Mouse (Mus musculus): ENCODE measurements around the gene 5031439G07Rik. TPM values are rescaled to one million over a fixed set of nuclear protein-coding genes. Genes with fewer than 3 reads are reported as not detected.
"Not testable (repeated sequence)": the region's sequence is repeated elsewhere in the genome, so short reads cannot be mapped to it uniquely, and the experiment has no call there.

The 5031439G07Rik gene
- polyA plus RNA-seq, 1 experiment from 2014 or later = 12.6 TPM

- Histone ChIP-seq H3K36me3 (peaks cover 60% of the 10 kb centered on the region), H3K4me1 (replicated peaks) (no peaks in the 10 kb centered on the region), H3K27ac (no peak overlapping the region), H3K4me3 (replicated peaks) (no peak overlapping the region), H3K27me3 (replicated peaks) (no peaks in the 10 kb centered on the region), H3K9ac (no peak overlapping the region), H3K9me3 (no peaks in the 10 kb centered on the region), H3K4me2 (replicated peaks) (no peak overlapping the region)
- WGBS = 53% methylated on average over 5 of the region's 5 CpGs
- ATAC-seq = no peak
These were observed 56.0 kb downstream of the 5031439G07Rik start for GRCm38 (mm10) chr15:84932351-84932750.

- Histone ChIP-seq H3K4me1 (replicated peaks) (peaks cover 10% of the 10 kb centered on the region), H3K36me3 (peaks cover 19% of the 10 kb centered on the region), H3K4me3 (replicated peaks) (no peak overlapping the region), H3K9me3 (no peaks in the 10 kb centered on the region), H3K27ac (no peak overlapping the region), H3K27me3 (replicated peaks) (no peaks in the 10 kb centered on the region), H3K4me2 (replicated peaks) (peak overlapping the region; percentile 17; the same call in 1 of the 2 replicates), H3K9ac (no peak overlapping the region)
- WGBS = 70% methylated on average over 1 of the region's 1 CpGs
- ATAC-seq = no peak
These were observed 62.8 kb downstream of the 5031439G07Rik start for GRCm38 (mm10) chr15:84925495-84926018.

- no peak overlapping the region for H3K27ac ChIP-seq
- 11% methylated on average over 9 of the region's 9 CpGs for WGBS
These were observed 63.5 kb downstream of the 5031439G07Rik start for GRCm38 (mm10) chr15:84924781-84925315.

DNA sequence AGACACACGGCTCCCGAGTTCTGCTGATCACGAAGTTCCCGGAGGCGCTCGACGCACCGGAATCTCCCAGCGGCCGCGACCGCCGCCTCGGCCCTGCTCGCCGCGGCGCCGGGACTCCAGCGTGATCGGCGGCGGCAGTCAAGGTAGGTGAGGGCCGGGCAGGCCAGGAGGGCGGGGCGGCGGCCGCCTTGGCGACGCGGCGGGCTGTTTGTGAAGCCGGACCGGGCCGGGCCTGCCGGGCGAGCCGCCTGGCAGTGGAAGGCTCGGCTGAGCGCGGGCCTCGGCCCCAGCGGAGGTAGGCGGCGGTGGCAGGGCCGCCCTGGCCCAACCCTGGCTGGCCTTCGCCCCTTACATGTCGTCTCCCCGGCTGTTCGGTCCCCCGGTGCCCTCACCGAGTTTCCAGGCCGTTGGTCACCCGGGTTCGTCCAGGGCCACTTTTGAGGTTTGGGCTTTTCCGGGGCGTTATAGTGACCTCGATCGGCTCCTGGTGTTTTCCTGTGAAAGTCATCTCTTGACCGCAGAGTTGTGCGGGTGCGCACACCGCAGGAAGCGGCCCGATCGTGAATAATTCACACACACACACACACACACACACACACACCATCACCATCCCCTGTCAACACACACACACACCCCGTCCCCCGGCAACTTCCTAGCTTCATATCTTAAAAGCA is 64.7 kb downstream of the 5031439G07Rik start:
- Histone ChIP-seq H3K27ac (peak overlapping the region; percentile 97), H3K36me3 (peaks cover 8% of the 10 kb centered on the region), H3K9me3 (no peaks in the 10 kb centered on the region), H3K4me3 (replicated peaks) (peak overlapping the region; percentile 100), H3K9ac (peak overlapping the region; percentile 99), H3K4me1 (replicated peaks) (peaks cover 10% of the 10 kb centered on the region), H3K27me3 (replicated peaks) (no peaks in the 10 kb centered on the region), H3K4me2 (replicated peaks) (peak overlapping the region; percentile 68)
- peak; percentile 83 for ATAC-seq
- under 1% methylated on average over 62 of the region's 68 CpGs for WGBS

More at GRCm38 (mm10) chr15:84924781-84925315, 63.5 kb downstream of the 5031439G07Rik start:
- no peak for ATAC-seq
- Histone ChIP-seq H3K9ac (no peak overlapping the region), H3K9me3 (no peaks in the 10 kb centered on the region), H3K4me3 (replicated peaks) (peak overlapping the region; percentile 100), H3K27me3 (replicated peaks) (no peaks in the 10 kb centered on the region), H3K4me2 (replicated peaks) (peak overlapping the region; percentile 68), H3K4me1 (replicated peaks) (peaks cover 10% of the 10 kb centered on the region), H3K36me3 (peaks cover 16% of the 10 kb centered on the region)

DNA sequence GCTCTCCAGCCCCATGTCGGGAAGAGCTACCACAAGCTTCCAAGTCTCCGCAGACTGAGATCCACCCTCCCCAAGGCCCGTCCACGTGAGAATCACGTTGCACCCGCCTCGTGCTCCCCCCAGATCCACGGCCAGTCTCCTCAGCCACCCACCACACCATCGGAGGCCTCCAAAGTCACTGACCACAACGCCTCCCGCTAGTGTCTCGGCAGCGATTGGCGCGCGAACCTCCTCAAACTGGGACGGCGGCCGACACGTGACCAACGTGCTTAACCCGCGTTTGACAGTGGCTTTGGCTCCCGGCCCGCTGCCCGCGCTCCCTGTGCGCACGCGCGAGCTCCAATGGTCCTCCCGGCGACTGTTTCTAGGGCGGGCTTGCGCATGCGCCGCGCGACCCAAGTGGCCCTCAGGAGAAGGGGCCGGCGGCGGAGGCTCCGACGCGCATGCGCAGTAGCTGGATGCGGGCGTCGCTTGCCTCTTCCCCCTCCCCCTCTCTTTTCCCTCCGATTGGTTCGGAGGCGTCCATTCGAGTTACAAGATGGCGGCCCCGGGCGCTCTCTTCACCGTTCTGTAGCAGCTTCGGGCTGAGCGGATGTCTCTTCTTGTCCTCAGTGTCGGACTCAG is 65.4 kb downstream of the 5031439G07Rik start, which contains the start of gene Nup50:
Nup50 (plus strand) TSS at position 528 of the 624 bp plus-strand sequence.
- under 1% methylated on average over 60 of the region's 60 CpGs for whole genome bisulfite sequencing
- peak; percentile 96 for ATAC-seq

GRCm38 (mm10) chr15:84919938-84920337 is 68.4 kb downstream of the 5031439G07Rik start, which contains the start of gene Gm29666:
Gene Gm29666, minus strand, starts transcription at chr15:84920038.
- no peak within 1 kb of the TSS for H3K4me3 ChIP-seq (replicated peaks)
- no peaks in the 10 kb centered on the region for H3K9me3 ChIP-seq
- no peak within 1 kb of the TSS for H3K27ac ChIP-seq

More for the DNA sequence above, 65.4 kb downstream of the 5031439G07Rik start, which contains the start of gene Nup50:
- no peaks in the 10 kb centered on the region for H3K9me3 ChIP-seq
- H3K4me2 ChIP-seq (replicated peaks) = peak within 1 kb of the TSS; percentile 76
- H3K36me3 ChIP-seq = peaks cover 8% of the 10 kb centered on the region
- H3K4me1 ChIP-seq (replicated peaks) = peaks cover 10% of the 10 kb centered on the region
- H3K9ac ChIP-seq = peak within 1 kb of the TSS; percentile 99
- H3K27ac ChIP-seq = peak within 1 kb of the TSS; percentile 97
- H3K27me3 ChIP-seq (replicated peaks) = no peaks in the 10 kb centered on the region
- peak within 1 kb of the TSS; percentile 100 for H3K4me3 ChIP-seq (replicated peaks)

GRCm38 (mm10) chr15:84913201-84913600 is 75.2 kb downstream of the 5031439G07Rik start:
- no peak overlapping the region for H3K27ac ChIP-seq
- no peaks in the 10 kb centered on the region for H3K9me3 ChIP-seq
- H3K9ac ChIP-seq = no peak overlapping the region
- no peak for ATAC-seq
- no peak overlapping the region for H3K4me2 ChIP-seq (replicated peaks)
- 88% methylated on average over 3 of the region's 3 CpGs for WGBS
- H3K27me3 ChIP-seq (replicated peaks) = no peaks in the 10 kb centered on the region
- no peak overlapping the region for H3K4me3 ChIP-seq (replicated peaks)
- no peaks in the 10 kb centered on the region for H3K4me1 ChIP-seq (replicated peaks)
- no peaks in the 10 kb centered on the region for H3K36me3 ChIP-seq

More at GRCm38 (mm10) chr15:84919938-84920337, 68.4 kb downstream of the 5031439G07Rik start, which contains the start of gene Gm29666:
- Histone ChIP-seq H3K9ac (no peak within 1 kb of the TSS), H3K36me3 (no peaks in the 10 kb centered on the region), H3K4me2 (replicated peaks) (no peak within 1 kb of the TSS), H3K27me3 (replicated peaks) (no peaks in the 10 kb centered on the region), H3K4me1 (replicated peaks) (peaks cover 5% of the 10 kb centered on the region; the same call in 1 of the 2 replicates)
- WGBS = 97% methylated on average over 3 of the region's 3 CpGs
- no peak for ATAC-seq

GRCm38 (mm10) chr15:84903843-84904385 is 84.4 kb downstream of the 5031439G07Rik start:
- no peak for ATAC-seq
- WGBS = 85% methylated on average over 7 of the region's 7 CpGs
- H3K9ac ChIP-seq = no peak overlapping the region
- H3K9me3 ChIP-seq = no peaks in the 10 kb centered on the region
- H3K4me1 ChIP-seq (replicated peaks) = no peaks in the 10 kb centered on the region
- 0 out of 2 replicates have a peak, but pooled peaks cover 3% of the 10 kb centered on the region for H3K27me3 ChIP-seq (replicated peaks)
- H3K27ac ChIP-seq = no peak overlapping the region
- H3K4me2 ChIP-seq (replicated peaks) = no peak overlapping the region
- H3K4me3 ChIP-seq (replicated peaks) = no peak overlapping the region
- H3K36me3 ChIP-seq = no peaks in the 10 kb centered on the region

GRCm38 (mm10) chr15:84898077-84898476 is 90.3 kb downstream of the 5031439G07Rik start:
- Histone ChIP-seq H3K27ac (no peak overlapping the region), H3K36me3 (no peaks in the 10 kb centered on the region), H3K27me3 (replicated peaks) (0 out of 2 replicates have a peak, but pooled peaks cover 3% of the 10 kb centered on the region), H3K4me3 (replicated peaks) (no peak overlapping the region), H3K4me2 (replicated peaks) (no peak overlapping the region), H3K9ac (no peak overlapping the region), H3K4me1 (replicated peaks) (no peaks in the 10 kb centered on the region), H3K9me3 (no peaks in the 10 kb centered on the region)
- ATAC-seq = no peak
- WGBS = 25% methylated on average over 7 of the region's 7 CpGs

DNA sequence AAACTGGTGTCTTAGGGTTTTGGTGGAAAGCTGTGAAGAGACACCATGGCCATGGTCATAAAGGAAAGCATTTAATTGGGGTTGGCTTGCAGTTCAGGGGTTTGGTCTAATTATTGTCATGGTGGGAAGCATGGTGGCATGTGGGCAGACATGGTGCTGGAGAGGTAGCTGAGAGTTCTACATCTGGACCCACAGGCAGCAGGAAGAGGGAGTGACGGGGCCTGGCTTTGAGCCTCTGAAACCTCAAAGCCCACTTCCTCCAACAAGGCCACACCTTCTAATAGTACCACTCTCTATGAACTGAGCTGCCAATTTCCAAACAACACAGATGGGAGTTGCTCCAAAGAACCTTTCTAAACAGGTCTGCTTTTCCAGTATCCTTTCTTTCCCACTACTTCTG is 91.7 kb downstream of the 5031439G07Rik start:
- no peak overlapping the region for H3K9ac ChIP-seq
- no peaks in the 10 kb centered on the region for H3K9me3 ChIP-seq
- no peaks in the 10 kb centered on the region for H3K4me1 ChIP-seq (replicated peaks)
- 0 out of 2 replicates have a peak, but pooled peaks cover 3% of the 10 kb centered on the region for H3K27me3 ChIP-seq (replicated peaks)
- H3K4me2 ChIP-seq (replicated peaks) = no peak overlapping the region
- WGBS = 68% methylated on average over 1 of the region's 1 CpGs
- no peak overlapping the region for H3K27ac ChIP-seq
- no peak overlapping the region for H3K4me3 ChIP-seq (replicated peaks)
- ATAC-seq = no peak
- H3K36me3 ChIP-seq = no peaks in the 10 kb centered on the region

DNA sequence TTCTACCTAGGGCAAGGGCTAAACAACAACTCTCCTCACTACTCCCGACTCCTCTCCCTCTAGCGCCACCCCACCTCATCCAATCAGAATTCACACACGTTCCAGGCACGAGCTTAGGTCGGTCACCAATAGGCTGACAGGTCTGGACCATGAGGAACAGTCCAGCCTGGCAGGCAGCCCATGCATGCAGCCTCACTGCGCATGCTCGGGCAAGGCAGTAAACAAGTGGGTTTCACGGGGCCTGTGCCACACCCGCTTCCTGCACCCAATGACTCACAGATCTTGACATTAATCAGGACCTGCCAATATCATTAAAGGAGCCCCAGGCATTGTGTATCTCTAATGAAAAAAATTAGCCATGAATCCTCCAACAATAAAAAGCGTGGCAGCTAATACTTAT is 92.1 kb downstream of the 5031439G07Rik start:
- H3K36me3 ChIP-seq; ATAC-seq; H3K4me3 ChIP-seq (replicated peaks); H3K9me3 ChIP-seq; H3K27me3 ChIP-seq (replicated peaks); H3K9ac ChIP-seq; H3K27ac ChIP-seq; H3K4me1 ChIP-seq (replicated peaks); H3K4me2 ChIP-seq (replicated peaks): not testable (repeated sequence)
- WGBS = 67% methylated on average over 10 of the region's 10 CpGs
